Mouse (Mus musculus): Measurements from ENCODE around the gene Aqp12. TPM values are rescaled to one million over a fixed set of nuclear protein-coding genes. Genes with fewer than 3 reads are reported as not detected.

The Aqp12 gene
- total and polyA plus RNA-seq, 2 experiments from 2014 or later, result not detected

GRCm38 (mm10) chr1:93015136-93015535, 9.0 kb downstream of the Aqp12 start:
- no peak overlapping the region for H3K4me2 ChIP-seq (ENCODE audit: low read depth, low read length)
- no peak overlapping the region for H3K27ac ChIP-seq (ENCODE audit: low read depth)
- ATAC-seq (ENCODE audit: insufficient read depth, low read depth) (no peak), DNase-seq (ENCODE audit: low spot score) (no peak)
- no peaks in the 10 kb centered on the region for H3K27me3 ChIP-seq (ENCODE audit: control insufficient read depth, insufficient read depth, low read length)
- TF ChIP-seq EP300 (IDR thresholded peaks at IDR 0.05; ENCODE audit: low read depth), result no peak
- TF ChIP-seq CTCF (IDR thresholded peaks at IDR 0.05; ENCODE audit: low read depth), result no peak
- H3K9me3 ChIP-seq (replicated peaks; ENCODE audit: control insufficient read depth, low read length), result no peaks in the 10 kb centered on the region
- no peaks in the 10 kb centered on the region for H3K36me3 ChIP-seq (replicated peaks; ENCODE audit: control insufficient read depth, insufficient read depth, low read length)
- H3K9ac ChIP-seq (replicated peaks; ENCODE audit: low read depth, low read length), result no peak overlapping the region
- no peaks in the 10 kb centered on the region for H3K4me1 ChIP-seq (ENCODE audit: control insufficient read depth, insufficient read depth)
- no peak overlapping the region for H3K4me3 ChIP-seq (ENCODE audit: low read depth, low read length)
- WGBS, result 44% methylated on average over 2 of the region's 2 CpGs

DNA sequence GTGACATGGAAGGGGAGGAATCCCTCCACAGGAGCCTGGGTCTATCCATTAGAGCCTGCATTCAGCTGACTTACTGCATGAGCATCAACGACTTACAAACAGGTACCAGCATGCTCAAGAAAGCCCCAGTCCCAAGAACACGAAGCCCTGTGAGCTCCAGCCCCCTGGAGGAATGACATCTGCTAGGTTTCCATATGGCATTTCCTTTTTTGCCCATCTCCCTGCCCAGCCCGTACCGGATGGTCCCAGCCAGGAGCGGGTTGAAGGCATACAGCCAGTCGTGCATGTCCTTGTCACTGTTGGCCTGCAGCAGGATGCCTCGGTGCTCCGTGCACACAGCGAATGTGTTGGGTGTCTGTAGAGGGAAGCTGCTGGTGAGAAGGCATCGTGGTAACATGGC, 12.6 kb downstream of the Aqp12 start:
- TF ChIP-seq CTCF (IDR thresholded peaks at IDR 0.05; ENCODE audit: low read depth) (no peak), EP300 (IDR thresholded peaks at IDR 0.05; ENCODE audit: low read depth) (no peak)
- Histone ChIP-seq H3K36me3 (replicated peaks; ENCODE audit: control insufficient read depth, insufficient read depth, low read length) (no peaks in the 10 kb centered on the region), H3K27ac (ENCODE audit: low read depth) (no peak overlapping the region), H3K4me2 (ENCODE audit: low read depth, low read length) (no peak overlapping the region), H3K9me3 (replicated peaks; ENCODE audit: control insufficient read depth, low read length) (no peaks in the 10 kb centered on the region), H3K4me1 (ENCODE audit: control insufficient read depth, insufficient read depth) (no peaks in the 10 kb centered on the region), H3K9ac (replicated peaks; ENCODE audit: low read depth, low read length) (no peak overlapping the region), H3K4me3 (ENCODE audit: low read depth, low read length) (no peak overlapping the region), H3K27me3 (ENCODE audit: control insufficient read depth, insufficient read depth, low read length) (no peaks in the 10 kb centered on the region)
- 81% methylated on average over 10 of the region's 10 CpGs for WGBS
- DNase-seq (ENCODE audit: low spot score) (no peak), ATAC-seq (ENCODE audit: insufficient read depth, low read depth) (no peak)

GRCm38 (mm10) chr1:93020602-93021001, 14.5 kb downstream of the Aqp12 start:
- Histone ChIP-seq H3K27me3 (ENCODE audit: control insufficient read depth, insufficient read depth, low read length) (no peaks in the 10 kb centered on the region), H3K27ac (ENCODE audit: low read depth) (no peak overlapping the region), H3K4me2 (ENCODE audit: low read depth, low read length) (no peak overlapping the region), H3K4me3 (ENCODE audit: low read depth, low read length) (no peak overlapping the region), H3K9me3 (replicated peaks; ENCODE audit: control insufficient read depth, low read length) (no peaks in the 10 kb centered on the region), H3K4me1 (ENCODE audit: control insufficient read depth, insufficient read depth) (no peaks in the 10 kb centered on the region), H3K9ac (replicated peaks; ENCODE audit: low read depth, low read length) (no peak overlapping the region), H3K36me3 (replicated peaks; ENCODE audit: control insufficient read depth, insufficient read depth, low read length) (no peaks in the 10 kb centered on the region)
- DNase-seq (ENCODE audit: low spot score) (no peak), ATAC-seq (ENCODE audit: insufficient read depth, low read depth) (no peak)
- TF ChIP-seq CTCF (IDR thresholded peaks at IDR 0.05; ENCODE audit: low read depth) (no peak), EP300 (IDR thresholded peaks at IDR 0.05; ENCODE audit: low read depth) (no peak)
- 69% methylated on average over 4 of the region's 4 CpGs for WGBS

DNA sequence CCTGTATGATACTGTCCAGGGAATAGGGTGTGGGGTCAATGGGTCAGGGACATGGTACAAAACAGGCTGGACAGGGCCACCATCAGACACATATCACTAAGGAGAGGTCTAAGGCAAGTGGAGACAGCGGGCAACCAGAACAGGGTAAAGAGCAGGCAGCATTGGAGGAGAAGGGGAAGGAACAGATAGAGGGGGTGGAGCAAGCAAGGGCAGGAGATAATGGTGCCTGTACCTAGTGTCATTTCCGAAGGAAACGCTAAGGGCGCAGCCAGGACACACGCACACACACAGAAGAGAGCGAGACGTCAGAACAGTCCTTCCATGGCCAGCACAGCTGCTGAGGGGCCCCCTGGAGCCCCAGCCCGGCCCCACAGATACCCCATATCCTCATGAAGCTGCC, 20.5 kb downstream of the Aqp12 start:
- no peaks in the 10 kb centered on the region for H3K27me3 ChIP-seq (ENCODE audit: control insufficient read depth, insufficient read depth, low read length)
- H3K4me2 ChIP-seq (ENCODE audit: low read depth, low read length), result no peak overlapping the region
- 69% methylated on average over 8 of the region's 8 CpGs for WGBS
- H3K27ac ChIP-seq (ENCODE audit: low read depth), result no peak overlapping the region
- ATAC-seq (ENCODE audit: insufficient read depth, low read depth), result no peak
- no peak overlapping the region for H3K4me3 ChIP-seq (ENCODE audit: low read depth, low read length)
- no peak overlapping the region for H3K9ac ChIP-seq (replicated peaks; ENCODE audit: low read depth, low read length)
- no peaks in the 10 kb centered on the region for H3K36me3 ChIP-seq (replicated peaks; ENCODE audit: control insufficient read depth, insufficient read depth, low read length)
- TF ChIP-seq EP300 (IDR thresholded peaks at IDR 0.05; ENCODE audit: low read depth), result no peak
- TF ChIP-seq CTCF (IDR thresholded peaks at IDR 0.05; ENCODE audit: low read depth), result no peak
- DNase-seq (ENCODE audit: low spot score), result no peak
- no peaks in the 10 kb centered on the region for H3K4me1 ChIP-seq (ENCODE audit: control insufficient read depth, insufficient read depth)
- no peaks in the 10 kb centered on the region for H3K9me3 ChIP-seq (replicated peaks; ENCODE audit: control insufficient read depth, low read length)

DNA sequence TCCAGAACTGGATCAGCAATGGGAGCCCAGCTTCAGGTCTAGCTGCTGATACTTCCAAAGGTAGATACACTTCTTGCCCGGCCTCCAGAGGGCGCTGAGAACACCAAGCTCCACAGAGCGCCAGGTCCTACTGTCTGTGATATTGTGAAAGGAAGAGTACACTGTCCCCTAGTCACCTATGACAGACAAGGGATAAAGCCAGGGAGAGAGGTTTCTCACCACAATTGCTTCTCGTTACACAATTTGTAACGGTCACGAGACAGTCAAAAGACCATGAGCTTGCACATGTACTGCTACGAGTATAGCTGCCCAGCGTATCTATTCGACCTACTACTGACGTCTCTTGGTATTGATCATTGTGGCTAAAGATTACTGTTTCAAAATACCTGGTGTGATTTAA, 23.3 kb downstream of the Aqp12 start:
- Histone ChIP-seq H3K9me3 (replicated peaks; ENCODE audit: control insufficient read depth, low read length) (no peaks in the 10 kb centered on the region), H3K4me1 (ENCODE audit: control insufficient read depth, insufficient read depth) (peaks cover 10% of the 10 kb centered on the region), H3K36me3 (replicated peaks; ENCODE audit: control insufficient read depth, insufficient read depth, low read length) (no peaks in the 10 kb centered on the region), H3K27me3 (ENCODE audit: control insufficient read depth, insufficient read depth, low read length) (no peaks in the 10 kb centered on the region), H3K4me2 (ENCODE audit: low read depth, low read length) (no peak overlapping the region), H3K27ac (ENCODE audit: low read depth) (no peak overlapping the region), H3K4me3 (ENCODE audit: low read depth, low read length) (no peak overlapping the region), H3K9ac (replicated peaks; ENCODE audit: low read depth, low read length) (no peak overlapping the region)
- TF ChIP-seq EP300 (IDR thresholded peaks at IDR 0.05; ENCODE audit: low read depth) (no peak), CTCF (IDR thresholded peaks at IDR 0.05; ENCODE audit: low read depth) (no peak)
- DNase-seq (ENCODE audit: low spot score) (no peak), ATAC-seq (ENCODE audit: insufficient read depth, low read depth) (no peak)
- WGBS, result 93% methylated on average over 10 of the region's 10 CpGs

DNA sequence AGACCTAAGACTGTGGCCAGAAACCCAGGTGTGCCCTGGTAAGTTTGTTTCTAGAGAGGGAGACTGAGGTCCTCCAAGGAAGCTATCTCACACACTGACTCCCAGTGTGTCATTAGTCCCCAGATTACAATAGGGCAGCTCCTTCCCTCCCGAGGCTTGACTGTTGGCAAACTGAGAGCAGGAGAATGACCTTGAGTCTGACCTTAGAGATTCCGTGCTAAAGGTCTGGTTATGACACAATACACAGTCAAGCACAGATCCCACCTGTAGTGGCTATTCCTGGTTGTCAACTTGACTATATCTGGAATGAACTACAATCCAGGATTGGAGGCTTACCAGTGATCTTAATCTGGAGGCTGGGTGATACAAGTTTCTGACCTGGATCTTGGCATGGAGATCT, 23.9 kb downstream of the Aqp12 start:
- H3K4me1 ChIP-seq (ENCODE audit: control insufficient read depth, insufficient read depth), result peaks cover 13% of the 10 kb centered on the region
- no peak overlapping the region for H3K27ac ChIP-seq (ENCODE audit: low read depth)
- no peak overlapping the region for H3K9ac ChIP-seq (replicated peaks; ENCODE audit: low read depth, low read length)
- DNase-seq (ENCODE audit: low spot score) (no peak), ATAC-seq (ENCODE audit: insufficient read depth, low read depth) (no peak)
- no peak overlapping the region for H3K4me3 ChIP-seq (ENCODE audit: low read depth, low read length)
- no peaks in the 10 kb centered on the region for H3K36me3 ChIP-seq (replicated peaks; ENCODE audit: control insufficient read depth, insufficient read depth, low read length)
- TF ChIP-seq CTCF (IDR thresholded peaks at IDR 0.05; ENCODE audit: low read depth) (no peak), EP300 (IDR thresholded peaks at IDR 0.05; ENCODE audit: low read depth) (no peak)
- H3K9me3 ChIP-seq (replicated peaks; ENCODE audit: control insufficient read depth, low read length), result no peaks in the 10 kb centered on the region
- no peaks in the 10 kb centered on the region for H3K27me3 ChIP-seq (ENCODE audit: control insufficient read depth, insufficient read depth, low read length)
- WGBS, result 63% methylated on average over 2 of the region's 2 CpGs
- H3K4me2 ChIP-seq (ENCODE audit: low read depth, low read length), result no peak overlapping the region

All from heart, postnatal 0 days (tissue).